Mouse (Mus musculus) lung, embryonic 14.5 days (tissue): ENCODE data around the gene Nhlrc1. TPM values are rescaled to one million over a fixed set of nuclear protein-coding genes. Genes with fewer than 3 reads are reported as not detected.

Source experiments
- ATAC-seq: fragments of 200-750 bp; cut with Nextera tagmentation; 2 replicates; pipeline ENCODE4 v1.8.0; 2017; ENCODE audit warnings: mild to moderate bottlenecking, moderate TSS enrichment, moderate library complexity; ENCODE audit not compliant: insufficient read depth
- DNase-seq: peaks from one replicate; pipeline ENCODE4 v3.0.0-alpha.2; 2015
- H3K27ac ChIP-seq: fragments of 300-500 bp; sonication (generic); 2 replicates; pipeline ENCODE4 v1.5.1; 2014; ENCODE audit warnings: low read depth, mild to moderate bottlenecking, moderate library complexity
- H3K27me3 ChIP-seq: fragments of 300-500 bp; sonication (generic); 2 replicates; pipeline ENCODE4 v1.6.1; 2014; ENCODE audit warnings: low read length, control low read depth; ENCODE audit not compliant: insufficient read depth
- H3K36me3 ChIP-seq: fragments of 300-500 bp; sonication (generic); 2 replicates; pipeline ENCODE4 v1.6.1; 2014; ENCODE audit warnings: control low read depth; ENCODE audit not compliant: insufficient read depth
- H3K4me1 ChIP-seq: fragments of 300-500 bp; sonication (generic); 2 replicates; pipeline ENCODE4 v1.6.1; 2014; ENCODE audit warnings: antibody characterized with exemption, control low read depth; ENCODE audit not compliant: insufficient read depth
- H3K4me2 ChIP-seq: fragments of 300-500 bp; sonication (generic); 2 replicates; pipeline ENCODE4 v1.6.1; 2014; ENCODE audit warnings: mild to moderate bottlenecking
- H3K4me3 ChIP-seq: fragments of 300-500 bp; sonication (generic); 2 replicates; pipeline ENCODE4 v1.5.1; 2014; ENCODE audit warnings: low read depth, low read length
- H3K9ac ChIP-seq: fragments of 300-500 bp; sonication (generic); 2 replicates; pipeline ENCODE4 v1.6.1; 2014
- H3K9me3 ChIP-seq: fragments of 300-500 bp; sonication (generic); 2 replicates; pipeline ENCODE4 v1.6.1; 2016; ENCODE audit warnings: low read depth, low read length, control low read depth
- CTCF ChIP-seq: IDR thresholded peaks from 2 replicates; pipeline ENCODE4 v1.5.1; 2016; ENCODE audit warnings: antibody characterized with exemption, low read depth
- WGBS: fragments of 180-500 bp; shearing (Covaris S2); extraction: QIAGEN DNeasy Blood & Tissue Kit; methylation state at CpG from one replicate; pipeline ENCODE4 v1.1.7; 2014; 5-methylcytosine and 5-hydroxymethylcytosine counted together
- polyA plus RNA-seq: library from polyadenylated mRNA; unstranded; fragments of >200 nt; fragmentation: Nextera tagmentation; extraction: Ambion mirVana; gene quantifications from 2 replicates; pipeline ENCODE4 v1.2.1, GENCODE M21; 2014

Nhlrc1 gene
- polyA plus RNA-seq, 1 experiment from 2014 or later, result 3.5 TPM

GRCm38 (mm10) chr13:46968626-46969025 lies 46.0 kb downstream of the Nhlrc1 start:
- DNase-seq (no peak), ATAC-seq (no peak)
- H3K4me3 ChIP-seq, result no peak overlapping the region
- no peaks in the 10 kb centered on the region for H3K9me3 ChIP-seq
- no peaks in the 10 kb centered on the region for H3K4me1 ChIP-seq
- no peak overlapping the region for H3K9ac ChIP-seq
- no peak overlapping the region for H3K4me2 ChIP-seq
- H3K27ac ChIP-seq, result no peak overlapping the region
- TF ChIP-seq CTCF, result peak; percentile 19; the same call in 1 of the 2 replicates
- WGBS, result 86% methylated on average over 2 of the region's 2 CpGs
- H3K27me3 ChIP-seq, result no peaks in the 10 kb centered on the region
- no peaks in the 10 kb centered on the region for H3K36me3 ChIP-seq

- TF ChIP-seq CTCF, result 0 out of 2 replicates have a peak, but pooled peaks have one; percentile 11
Measured at GRCm38 (mm10) chr13:46967308-46967707, 47.3 kb downstream of the Nhlrc1 start.

More at GRCm38 (mm10) chr13:46967308-46967707, 47.3 kb downstream of the Nhlrc1 start:
- H3K9ac ChIP-seq, result no peak overlapping the region
- H3K36me3 ChIP-seq, result no peaks in the 10 kb centered on the region
- no peak overlapping the region for H3K4me2 ChIP-seq
- H3K4me3 ChIP-seq, result no peak overlapping the region
- ATAC-seq (no peak), DNase-seq (no peak)
- 62% methylated on average over 4 of the region's 4 CpGs for WGBS
- no peaks in the 10 kb centered on the region for H3K27me3 ChIP-seq
- no peaks in the 10 kb centered on the region for H3K4me1 ChIP-seq
- no peak overlapping the region for H3K27ac ChIP-seq
- H3K9me3 ChIP-seq, result no peaks in the 10 kb centered on the region

Other genes with a start within 250 kb of the Nhlrc1 start
- gene Kif13a, start 85.0 kb downstream of the Nhlrc1 start, polyA plus RNA-seq, result 35.4 and 40.4 TPM in 2 replicates
- gene Kdm1b, start 28.6 kb upstream of the Nhlrc1 start, polyA plus RNA-seq, result 11.8 and 12.5 TPM in 2 replicates
- 27.5 and 28.4 TPM in 2 replicates for gene Tpmt, start 29.9 kb upstream of the Nhlrc1 start, polyA plus RNA-seq
- gene Dek, start 91.4 kb upstream of the Nhlrc1 start, polyA plus RNA-seq, result 301 and 326 TPM in 2 replicates
- 1.2 and 1.5 TPM in 2 replicates for gene Rnf144b, start 107.8 kb upstream of the Nhlrc1 start, polyA plus RNA-seq